Mouse (Mus musculus) lung, embryonic 16.5 days (tissue): ENCODE measurements at regions not wholly inside any gene's neighbourhood (a gene's known extent, or its start where the extent isn't known, plus 50 kb on each side); places are given as distances from the start of the nearest gene placed in this dataset.

Experiments used
- ATAC-seq: fragments of 200-750 bp; cut with Nextera tagmentation; 2 replicates; pipeline ENCODE4 v1.8.0; 2017; ENCODE audit warnings: low read depth, mild to moderate bottlenecking, moderate library complexity
- H3K27ac ChIP-seq: fragments of 300-500 bp; sonication (generic); 2 replicates; pipeline ENCODE4 v1.5.1; 2014; ENCODE audit warnings: mild to moderate bottlenecking, control low read depth, low read length
- H3K27me3 ChIP-seq: fragments of 300-500 bp; sonication (generic); 2 replicates; pipeline ENCODE4 v1.6.1; 2014; ENCODE audit warnings: low read depth, low read length, mixed read lengths; ENCODE audit not compliant: control insufficient read depth, insufficient read depth
- H3K36me3 ChIP-seq: fragments of 300-500 bp; sonication (generic); 2 replicates; pipeline ENCODE4 v1.6.1; 2014; ENCODE audit warnings: low read length; ENCODE audit not compliant: control insufficient read depth, insufficient read depth
- H3K4me1 ChIP-seq: fragments of 300-500 bp; sonication (generic); replicated peaks from 2 replicates; pipeline ENCODE4 v1.6.1; 2014; ENCODE audit warnings: low read length, mixed read lengths; ENCODE audit not compliant: control insufficient read depth, insufficient read depth
- H3K4me2 ChIP-seq: fragments of 300-500 bp; sonication (generic); 2 replicates; pipeline ENCODE4 v1.6.1; 2014; ENCODE audit warnings: low read depth, low read length, control low read depth
- H3K4me3 ChIP-seq: fragments of 300-500 bp; sonication (generic); 2 replicates; pipeline ENCODE4 v1.5.1; 2014; ENCODE audit warnings: mild to moderate bottlenecking, low read length, control low read depth
- H3K9ac ChIP-seq: fragments of 300-500 bp; sonication (generic); 2 replicates; pipeline ENCODE4 v1.6.1; 2014; ENCODE audit warnings: low read length, control low read depth
- H3K9me3 ChIP-seq: fragments of 300-500 bp; sonication (generic); 2 replicates; pipeline ENCODE4 v1.6.1; 2016; ENCODE audit warnings: low read length; ENCODE audit not compliant: control insufficient read depth
- WGBS: fragments of 180-500 bp; shearing (Covaris S2); extraction: QIAGEN DNeasy Blood & Tissue Kit; methylation state at CpG from one replicate; pipeline ENCODE4 v1.1.7; 2014; 5-methylcytosine and 5-hydroxymethylcytosine counted together

GRCm38 (mm10) chr9:32936462-32936861 lies 300.4 kb downstream of the Ets1 start:
- H3K4me2 ChIP-seq = no peak overlapping the region
- H3K27ac ChIP-seq = no peak overlapping the region
- 35% methylated on average over 9 of the region's 9 CpGs for WGBS
- ATAC-seq = no peak
- no peaks in the 10 kb centered on the region for H3K9me3 ChIP-seq
- H3K36me3 ChIP-seq = no peaks in the 10 kb centered on the region
- no peak overlapping the region for H3K4me3 ChIP-seq
- no peak overlapping the region for H3K9ac ChIP-seq
- no peaks in the 10 kb centered on the region for H3K27me3 ChIP-seq
- H3K4me1 ChIP-seq = peaks cover 9% of the 10 kb centered on the region; the same call in 1 of the 2 replicates

- ATAC-seq = no peak
- Histone ChIP-seq H3K27ac (no peak overlapping the region), H3K4me2 (no peak overlapping the region), H3K27me3 (no peaks in the 10 kb centered on the region), H3K4me1 (peaks cover 9% of the 10 kb centered on the region; the same call in 1 of the 2 replicates), H3K9ac (no peak overlapping the region), H3K4me3 (no peak overlapping the region), H3K9me3 (no peaks in the 10 kb centered on the region), H3K36me3 (no peaks in the 10 kb centered on the region)
- 69% methylated on average over 7 of the region's 7 CpGs for WGBS
These were observed 301.4 kb downstream of the Ets1 start for GRCm38 (mm10) chr9:32937391-32937790.

- no peak overlapping the region for H3K4me3 ChIP-seq
- no peak overlapping the region for H3K27ac ChIP-seq
- no peaks in the 10 kb centered on the region for H3K9me3 ChIP-seq
- H3K36me3 ChIP-seq = no peaks in the 10 kb centered on the region
- H3K4me2 ChIP-seq = no peak overlapping the region
- ATAC-seq = no peak
- WGBS = 74% methylated on average over 6 of the region's 6 CpGs
- H3K27me3 ChIP-seq = no peaks in the 10 kb centered on the region
- H3K4me1 ChIP-seq = peaks cover 9% of the 10 kb centered on the region; the same call in 1 of the 2 replicates
- H3K9ac ChIP-seq = no peak overlapping the region
These were observed 302.8 kb downstream of the Ets1 start for GRCm38 (mm10) chr9:32938857-32939256.

- Histone ChIP-seq H3K27ac (no peak overlapping the region), H3K27me3 (no peaks in the 10 kb centered on the region), H3K4me2 (no peak overlapping the region), H3K36me3 (no peaks in the 10 kb centered on the region), H3K9me3 (no peaks in the 10 kb centered on the region), H3K4me3 (no peak overlapping the region), H3K9ac (no peak overlapping the region), H3K4me1 (peaks cover 9% of the 10 kb centered on the region; the same call in 1 of the 2 replicates)
- no peak for ATAC-seq
- WGBS = 88% methylated on average over 3 of the region's 3 CpGs
These were observed 303.6 kb downstream of the Ets1 start for GRCm38 (mm10) chr9:32939626-32940025.

- H3K36me3 ChIP-seq = no peaks in the 10 kb centered on the region
- no peaks in the 10 kb centered on the region for H3K9me3 ChIP-seq
- 15% methylated on average over 19 of the region's 19 CpGs for WGBS
- peak overlapping the region; percentile 78 for H3K4me2 ChIP-seq
- H3K27me3 ChIP-seq = no peaks in the 10 kb centered on the region
- H3K4me1 ChIP-seq = peaks cover 9% of the 10 kb centered on the region; the same call in 1 of the 2 replicates
- peak; percentile 78 for ATAC-seq
- H3K27ac ChIP-seq = peak overlapping the region; percentile 78
- H3K9ac ChIP-seq = peak overlapping the region; percentile 67
- peak overlapping the region; percentile 60 for H3K4me3 ChIP-seq
These were observed 304.2 kb downstream of the Ets1 start for GRCm38 (mm10) chr9:32940111-32940813.

GRCm38 (mm10) chr9:32940919-32941767 lies 305.1 kb downstream of the Ets1 start:
- H3K36me3 ChIP-seq = no peaks in the 10 kb centered on the region

GRCm38 (mm10) chr9:32941768-32942030 lies 305.7 kb downstream of the Ets1 start:
- H3K4me2 ChIP-seq = no peak overlapping the region
- H3K36me3 ChIP-seq = no peaks in the 10 kb centered on the region
- H3K9ac ChIP-seq = no peak overlapping the region
- H3K27ac ChIP-seq = no peak overlapping the region
- H3K4me1 ChIP-seq = peaks cover 9% of the 10 kb centered on the region; the same call in 1 of the 2 replicates
- no peak overlapping the region for H3K4me3 ChIP-seq
- no peaks in the 10 kb centered on the region for H3K9me3 ChIP-seq
- ATAC-seq = no peak
- no peaks in the 10 kb centered on the region for H3K27me3 ChIP-seq

More at GRCm38 (mm10) chr9:32940919-32941767, 305.1 kb downstream of the Ets1 start:
- Histone ChIP-seq H3K9me3 (no peaks in the 10 kb centered on the region), H3K4me2 (peak overlapping the region; percentile 78), H3K27me3 (no peaks in the 10 kb centered on the region), H3K4me3 (peak overlapping the region; percentile 60), H3K9ac (peak overlapping the region; percentile 54), H3K27ac (peak overlapping the region; percentile 78), H3K4me1 (peaks cover 9% of the 10 kb centered on the region; the same call in 1 of the 2 replicates)
- ATAC-seq = peak; percentile 83
- 13% methylated on average over 12 of the region's 12 CpGs for WGBS

- no peak overlapping the region for H3K27ac ChIP-seq
- no peak overlapping the region for H3K9ac ChIP-seq
- no peak overlapping the region for H3K4me2 ChIP-seq
- H3K9me3 ChIP-seq = no peaks in the 10 kb centered on the region
- H3K27me3 ChIP-seq = no peaks in the 10 kb centered on the region
- H3K4me1 ChIP-seq = no peaks in the 10 kb centered on the region
- no peak overlapping the region for H3K4me3 ChIP-seq
- no peaks in the 10 kb centered on the region for H3K36me3 ChIP-seq
- 72% methylated on average over 3 of the region's 3 CpGs for WGBS
- ATAC-seq = no peak
These were observed 311.2 kb downstream of the Ets1 start for GRCm38 (mm10) chr9:32947221-32947620.

- H3K9ac ChIP-seq = no peak overlapping the region
- no peak overlapping the region for H3K27ac ChIP-seq
- 41% methylated on average over 3 of the region's 3 CpGs for whole genome bisulfite sequencing
- H3K4me3 ChIP-seq = no peak overlapping the region
- no peaks in the 10 kb centered on the region for H3K4me1 ChIP-seq
- ATAC-seq = no peak; the same call in 1 of the 2 replicates
- H3K27me3 ChIP-seq = no peaks in the 10 kb centered on the region
- H3K9me3 ChIP-seq = 0 out of 2 replicates have a peak, but pooled peaks cover 2% of the 10 kb centered on the region
- H3K4me2 ChIP-seq = no peak overlapping the region
- H3K36me3 ChIP-seq = no peaks in the 10 kb centered on the region
These were observed 313.0 kb downstream of the Ets1 start for GRCm38 (mm10) chr9:32949036-32949435.
